Mouse (Mus musculus): Measurements from ENCODE around the gene Ulk4. TPM values are rescaled to one million over a fixed set of nuclear protein-coding genes. Genes with fewer than 3 reads are reported as not detected.

The Ulk4 gene
- polyA plus RNA-seq, 1 experiment from 2014 or later: 144 TPM

GRCm38 (mm10) chr9:120963720-120964119, 313.3 kb downstream of the Ulk4 start:
- ATAC-seq (ENCODE audit: low FRiP score, low read depth): no peak
- no peak overlapping the region for H3K4me3 ChIP-seq
- H3K4me2 ChIP-seq (replicated peaks): no peak overlapping the region
- H3K9ac ChIP-seq: no peak overlapping the region
- H3K27me3 ChIP-seq (replicated peaks): no peaks in the 10 kb centered on the region
- 85% methylated on average over 3 of the region's 3 CpGs for WGBS
- H3K9me3 ChIP-seq: no peaks in the 10 kb centered on the region
- H3K36me3 ChIP-seq: peaks cover 98% of the 10 kb centered on the region
- no peak overlapping the region for H3K27ac ChIP-seq
- peaks cover 6% of the 10 kb centered on the region; the same call in 1 of the 2 replicates for H3K4me1 ChIP-seq

- peaks cover 6% of the 10 kb centered on the region; the same call in 1 of the 2 replicates for H3K4me1 ChIP-seq
- H3K9ac ChIP-seq: no peak overlapping the region
- no peaks in the 10 kb centered on the region for H3K9me3 ChIP-seq
- H3K27ac ChIP-seq: no peak overlapping the region
- no peaks in the 10 kb centered on the region for H3K27me3 ChIP-seq (replicated peaks)
- no peak overlapping the region for H3K4me3 ChIP-seq
- peaks cover 98% of the 10 kb centered on the region for H3K36me3 ChIP-seq
- ATAC-seq (ENCODE audit: low FRiP score, low read depth): no peak
- no peak overlapping the region for H3K4me2 ChIP-seq (replicated peaks)
- 94% methylated on average over 4 of the region's 4 CpGs for WGBS
Observed at GRCm38 (mm10) chr9:120963104-120963503, 313.9 kb downstream of the Ulk4 start.

GRCm38 (mm10) chr9:120961969-120962700, 314.9 kb downstream of the Ulk4 start:
- H3K4me2 ChIP-seq (replicated peaks): no peak overlapping the region
- peaks cover 6% of the 10 kb centered on the region; the same call in 1 of the 2 replicates for H3K4me1 ChIP-seq
- peaks cover 100% of the 10 kb centered on the region for H3K36me3 ChIP-seq
- no peak overlapping the region for H3K9ac ChIP-seq
- no peaks in the 10 kb centered on the region for H3K27me3 ChIP-seq (replicated peaks)
- H3K4me3 ChIP-seq: no peak overlapping the region
- H3K9me3 ChIP-seq: no peaks in the 10 kb centered on the region
- ATAC-seq (ENCODE audit: low FRiP score, low read depth): no peak
- H3K27ac ChIP-seq: no peak overlapping the region
- 87% methylated on average over 3 of the region's 3 CpGs for WGBS

GRCm38 (mm10) chr9:120961466-120961865, 315.5 kb downstream of the Ulk4 start:
- ATAC-seq (ENCODE audit: low FRiP score, low read depth): no peak
- Histone ChIP-seq H3K27ac (no peak overlapping the region), H3K4me3 (no peak overlapping the region), H3K36me3 (peaks cover 100% of the 10 kb centered on the region), H3K27me3 (replicated peaks) (no peaks in the 10 kb centered on the region), H3K4me2 (replicated peaks) (no peak overlapping the region), H3K9ac (no peak overlapping the region), H3K4me1 (peaks cover 6% of the 10 kb centered on the region; the same call in 1 of the 2 replicates), H3K9me3 (no peaks in the 10 kb centered on the region)
- 85% methylated on average over 3 of the region's 3 CpGs for WGBS

GRCm38 (mm10) chr9:120960611-120961010, 316.4 kb downstream of the Ulk4 start:
- no peak overlapping the region for H3K4me3 ChIP-seq
- H3K9me3 ChIP-seq: no peaks in the 10 kb centered on the region
- ATAC-seq (ENCODE audit: low FRiP score, low read depth): no peak
- no peak overlapping the region for H3K4me2 ChIP-seq (replicated peaks)
- peaks cover 6% of the 10 kb centered on the region; the same call in 1 of the 2 replicates for H3K4me1 ChIP-seq
- H3K36me3 ChIP-seq: peaks cover 100% of the 10 kb centered on the region
- no peak overlapping the region for H3K9ac ChIP-seq
- H3K27me3 ChIP-seq (replicated peaks): no peaks in the 10 kb centered on the region
- H3K27ac ChIP-seq: no peak overlapping the region
- WGBS: 91% methylated on average over 4 of the region's 4 CpGs

GRCm38 (mm10) chr9:120959225-120959624, 317.8 kb downstream of the Ulk4 start:
- H3K4me3 ChIP-seq: no peak overlapping the region
- H3K9me3 ChIP-seq: no peaks in the 10 kb centered on the region
- ATAC-seq (ENCODE audit: low FRiP score, low read depth): no peak
- peaks cover 100% of the 10 kb centered on the region for H3K36me3 ChIP-seq
- H3K27me3 ChIP-seq (replicated peaks): no peaks in the 10 kb centered on the region
- peaks cover 6% of the 10 kb centered on the region; the same call in 1 of the 2 replicates for H3K4me1 ChIP-seq
- H3K27ac ChIP-seq: no peak overlapping the region
- no peak overlapping the region for H3K9ac ChIP-seq
- no peak overlapping the region for H3K4me2 ChIP-seq (replicated peaks)
- WGBS: 85% methylated on average over 4 of the region's 4 CpGs

GRCm38 (mm10) chr9:120958560-120958959, 318.4 kb downstream of the Ulk4 start:
- H3K4me2 ChIP-seq (replicated peaks): no peak overlapping the region
- 91% methylated on average over 6 of the region's 6 CpGs for WGBS
- peaks cover 100% of the 10 kb centered on the region for H3K36me3 ChIP-seq
- no peaks in the 10 kb centered on the region for H3K27me3 ChIP-seq (replicated peaks)
- H3K4me3 ChIP-seq: no peak overlapping the region
- H3K4me1 ChIP-seq: peaks cover 3% of the 10 kb centered on the region; the same call in 1 of the 2 replicates
- no peak overlapping the region for H3K9ac ChIP-seq
- no peaks in the 10 kb centered on the region for H3K9me3 ChIP-seq
- ATAC-seq (ENCODE audit: low FRiP score, low read depth): no peak
- H3K27ac ChIP-seq: no peak overlapping the region

- no peak overlapping the region for H3K4me2 ChIP-seq (replicated peaks)
- H3K27me3 ChIP-seq (replicated peaks): no peaks in the 10 kb centered on the region
- ATAC-seq (ENCODE audit: low FRiP score, low read depth): no peak
- H3K4me3 ChIP-seq: no peak overlapping the region
- H3K27ac ChIP-seq: no peak overlapping the region
- no peak overlapping the region for H3K9ac ChIP-seq
- H3K9me3 ChIP-seq: no peaks in the 10 kb centered on the region
- 93% methylated on average over 5 of the region's 5 CpGs for WGBS
- no peaks in the 10 kb centered on the region; the same call in 1 of the 2 replicates for H3K4me1 ChIP-seq
- H3K36me3 ChIP-seq: peaks cover 100% of the 10 kb centered on the region
Observed at GRCm38 (mm10) chr9:120958051-120958450, 318.9 kb downstream of the Ulk4 start.

GRCm38 (mm10) chr9:120951947-120952346, 325.1 kb downstream of the Ulk4 start:
- Histone ChIP-seq H3K27me3 (replicated peaks) (no peaks in the 10 kb centered on the region), H3K36me3 (peaks cover 72% of the 10 kb centered on the region), H3K9me3 (no peaks in the 10 kb centered on the region), H3K4me3 (no peak overlapping the region), H3K9ac (no peak overlapping the region), H3K4me1 (0 out of 2 replicates have a peak, but pooled peaks cover 8% of the 10 kb centered on the region), H3K27ac (no peak overlapping the region), H3K4me2 (replicated peaks) (no peak overlapping the region)
- WGBS: 83% methylated on average over 3 of the region's 3 CpGs
- ATAC-seq (ENCODE audit: low FRiP score, low read depth): no peak

GRCm38 (mm10) chr9:120950761-120951160, 326.2 kb downstream of the Ulk4 start:
- WGBS: 94% methylated on average over 12 of the region's 12 CpGs
- peaks cover 60% of the 10 kb centered on the region for H3K36me3 ChIP-seq
- no peak overlapping the region for H3K4me3 ChIP-seq
- H3K4me2 ChIP-seq (replicated peaks): no peak overlapping the region
- 0 out of 2 replicates have a peak, but pooled peaks cover 8% of the 10 kb centered on the region for H3K4me1 ChIP-seq
- H3K27me3 ChIP-seq (replicated peaks): no peaks in the 10 kb centered on the region
- H3K9me3 ChIP-seq: no peaks in the 10 kb centered on the region
- no peak for ATAC-seq (ENCODE audit: low FRiP score, low read depth)
- H3K9ac ChIP-seq: no peak overlapping the region
- no peak overlapping the region for H3K27ac ChIP-seq

- Histone ChIP-seq H3K9me3 (no peaks in the 10 kb centered on the region), H3K9ac (no peak overlapping the region), H3K36me3 (peaks cover 41% of the 10 kb centered on the region), H3K4me3 (no peak overlapping the region), H3K4me2 (replicated peaks) (no peak overlapping the region), H3K27ac (no peak overlapping the region), H3K4me1 (0 out of 2 replicates have a peak, but pooled peaks cover 8% of the 10 kb centered on the region), H3K27me3 (replicated peaks) (no peaks in the 10 kb centered on the region)
- no peak for ATAC-seq (ENCODE audit: low FRiP score, low read depth)
- WGBS: 100% methylated on average over 1 of the region's 1 CpGs
Observed at GRCm38 (mm10) chr9:120948832-120949231, 328.2 kb downstream of the Ulk4 start.

- Histone ChIP-seq H3K9ac (no peak overlapping the region), H3K4me3 (no peak overlapping the region), H3K27ac (no peak overlapping the region), H3K4me1 (peaks cover 25% of the 10 kb centered on the region), H3K9me3 (no peaks in the 10 kb centered on the region), H3K27me3 (replicated peaks) (no peaks in the 10 kb centered on the region), H3K4me2 (replicated peaks) (no peak overlapping the region), H3K36me3 (peaks cover 14% of the 10 kb centered on the region)
- ATAC-seq (ENCODE audit: low FRiP score, low read depth): no peak
- 88% methylated on average over 8 of the region's 8 CpGs for WGBS
Observed at GRCm38 (mm10) chr9:120946131-120946530, 330.9 kb downstream of the Ulk4 start.

- no peaks in the 10 kb centered on the region for H3K36me3 ChIP-seq
- H3K27ac ChIP-seq: no peak overlapping the region
- H3K9me3 ChIP-seq: no peaks in the 10 kb centered on the region
- no peak overlapping the region for H3K9ac ChIP-seq
- H3K4me3 ChIP-seq: no peak overlapping the region
- 80% methylated on average over 3 of the region's 3 CpGs for WGBS
- peaks cover 44% of the 10 kb centered on the region for H3K4me1 ChIP-seq
- no peak for ATAC-seq (ENCODE audit: low FRiP score, low read depth)
- H3K4me2 ChIP-seq (replicated peaks): no peak overlapping the region
- no peaks in the 10 kb centered on the region for H3K27me3 ChIP-seq (replicated peaks)
Observed at GRCm38 (mm10) chr9:120944211-120944610, 332.8 kb downstream of the Ulk4 start.
